Comparison of ENCODE assay signal across 9 mouse cellular contexts in genomic region chr4:86690194-86690593, GRCm38 (mm10). TPM values are rescaled to one million over a fixed set of nuclear protein-coding genes. Genes with fewer than 3 reads are reported as not detected.
DNase-seq lines count a peak whose midpoint lies in the region; ATAC-seq lines count a peak whose summit lies in the region.
"Had no signal": no experiment of that assay in that cellular context is flagged by ENCODE, and none has a peak within 500 bp of the region (broad histone marks: within the 10 kb centered on the region; RNA-seq: fewer than 3 reads in every experiment).

No protein-coding gene starts in this region.

- H3K27me3 ChIP-seq in intestine, embryonic 15.5 days (replicated peaks) = no peaks in the 10 kb centered on the region
- H3K27me3 ChIP-seq: limb, embryonic 12.5 days had no signal

- H3K9ac ChIP-seq in intestine, embryonic 15.5 days = no peak overlapping the region
- H3K9ac ChIP-seq: limb, embryonic 12.5 days had no signal

- peak; percentile 61 for DNase-seq in 3134 (ENCODE audit: extremely low read depth, insufficient read length, low spot score)
- peak; percentile 27 for DNase-seq in T-cell, adult 2 months (ENCODE audit: low spot score)
- peak; percentile 72 for DNase-seq in lung, postnatal 10 days
- no peak for DNase-seq in left cerebral cortex, adult 9 months (ENCODE audit: low spot score in 2 of 2)
- DNase-seq in cerebellum, adult 18-20 months = no peak
- DNase-seq in left cerebral cortex, adult 18-20 months (ENCODE audit: low spot score in 2 of 2) = no peak
- DNase-seq in testis, postnatal 10 days (ENCODE audit: low spot score) = no peak

- peak; percentile 89 for ATAC-seq in intestine, embryonic 15.5 days

- no peak overlapping the region for H3K4me3 ChIP-seq in intestine, embryonic 15.5 days (replicated peaks)
- H3K4me3 ChIP-seq: limb, embryonic 12.5 days had no signal

- H3K36me3 ChIP-seq in intestine, embryonic 15.5 days = no peaks in the 10 kb centered on the region
- H3K36me3 ChIP-seq: limb, embryonic 12.5 days had no signal

- no peaks in the 10 kb centered on the region for H3K9me3 ChIP-seq in intestine, embryonic 15.5 days
- H3K9me3 ChIP-seq: limb, embryonic 12.5 days had no signal

- H3K4me2 ChIP-seq in intestine, embryonic 15.5 days (replicated peaks) = no peak overlapping the region
- H3K4me2 ChIP-seq: limb, embryonic 12.5 days had no signal

- peaks cover 11% of the 10 kb centered on the region; the same call in 1 of the 2 replicates for H3K4me1 ChIP-seq in intestine, embryonic 15.5 days (replicated peaks)

- peak overlapping the region; percentile 68 for H3K27ac ChIP-seq in intestine, embryonic 15.5 days
- H3K27ac ChIP-seq: limb, embryonic 12.5 days had no signal

- WGBS in intestine, embryonic 15.5 days = 23% methylated on average over 7 of the region's 7 CpGs

RNA-seq across cellular contexts. Expression of gene Plin2, which starts 20.3 kb away (rescaled TPM):
- polyA plus RNA-seq in intestine, embryonic 15.5 days (2015; fragmentation: Nextera tagmentation; extraction: Ambion mirVana) = 144 and 164 TPM in 2 replicates
- 10 to 100 TPM in 1 of 2 experiments, 1 to 10 TPM in 1; 9.4 to 12.4 TPM for total RNA-seq in left cerebral cortex, adult 18-20 months (2021)

RNA-seq across cellular contexts. Expression of gene Dennd4c, which starts 58.2 kb away (rescaled TPM):
- polyA plus RNA-seq in intestine, embryonic 15.5 days (2015; fragmentation: Nextera tagmentation; extraction: Ambion mirVana) = 4.7 and 5.8 TPM in 2 replicates
- 10 to 100 TPM; 10.2 to 11.6 TPM for total RNA-seq in left cerebral cortex, adult 18-20 months (2021)

Comparison
In these comparisons a context has a peak if more than half of its experiments do, and no peak if none do; other contexts are left out.
1. DNase-seq: peak in 3134 (single experiment), T-cell, adult 2 months (single experiment) and lung, postnatal 10 days (single experiment); none in left cerebral cortex, adult 9 months (0 of 2), cerebellum, adult 18-20 months (0 of 2), left cerebral cortex, adult 18-20 months (0 of 2) and testis, postnatal 10 days (single experiment).